Mouse (Mus musculus) layer of hippocampus, adult 9-10 months (tissue): ENCODE data around the gene Rpl36.

Source experiments
- DNase-seq: peaks from one replicate; pipeline ENCODE4 v3.0.0; 2022; ENCODE audit warnings: low spot score

Rpl36 gene

GRCm38 (mm10) chr17:56651801-56652200 lies 38.6 kb downstream of the Rpl36 start:
- DNase-seq: no peak

DNA sequence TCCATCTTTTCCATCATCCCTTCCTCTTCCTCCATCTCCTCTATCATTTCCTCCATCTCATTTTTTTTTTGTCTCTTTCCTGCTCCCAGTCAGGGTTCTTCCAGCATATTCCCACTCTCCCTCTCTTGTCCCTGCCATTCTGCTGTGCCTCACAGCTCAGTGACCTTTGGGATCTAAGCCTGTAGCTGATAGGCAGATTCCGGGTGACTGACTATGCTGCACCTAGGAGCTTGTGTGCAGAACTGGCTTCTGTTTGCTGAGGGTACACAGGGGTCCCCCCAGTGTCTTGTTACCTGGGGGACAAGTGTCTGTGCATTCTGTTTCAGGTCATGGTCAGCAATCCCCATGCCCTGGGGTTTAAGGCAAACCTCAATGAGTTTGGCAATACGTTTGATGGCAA lies 41.6 kb downstream of the Rpl36 start:
- no peak for DNase-seq

GRCm38 (mm10) chr17:56655311-56655710 lies 42.1 kb downstream of the Rpl36 start:
- DNase-seq: no peak

DNA sequence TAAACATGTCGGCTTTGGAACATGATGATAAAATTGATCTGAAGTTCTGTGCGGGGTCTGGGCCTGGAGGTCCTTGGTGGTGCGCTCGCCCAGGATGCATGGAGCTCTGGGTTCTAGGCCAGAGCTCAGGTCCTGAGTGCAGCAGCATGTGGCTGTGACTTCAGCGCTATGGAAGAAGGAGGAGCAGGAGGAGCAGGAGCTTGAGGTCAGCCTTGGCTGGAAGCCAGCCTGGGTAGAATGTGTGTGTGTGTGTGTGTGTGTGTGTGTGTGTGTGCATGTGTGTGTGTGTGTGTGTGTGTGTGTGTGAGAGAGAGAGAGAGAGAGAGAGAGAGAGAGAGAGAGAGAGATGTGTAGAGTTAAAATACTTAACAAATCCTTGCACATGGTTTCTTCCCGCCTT lies 43.0 kb downstream of the Rpl36 start:
- no peak for DNase-seq

DNA sequence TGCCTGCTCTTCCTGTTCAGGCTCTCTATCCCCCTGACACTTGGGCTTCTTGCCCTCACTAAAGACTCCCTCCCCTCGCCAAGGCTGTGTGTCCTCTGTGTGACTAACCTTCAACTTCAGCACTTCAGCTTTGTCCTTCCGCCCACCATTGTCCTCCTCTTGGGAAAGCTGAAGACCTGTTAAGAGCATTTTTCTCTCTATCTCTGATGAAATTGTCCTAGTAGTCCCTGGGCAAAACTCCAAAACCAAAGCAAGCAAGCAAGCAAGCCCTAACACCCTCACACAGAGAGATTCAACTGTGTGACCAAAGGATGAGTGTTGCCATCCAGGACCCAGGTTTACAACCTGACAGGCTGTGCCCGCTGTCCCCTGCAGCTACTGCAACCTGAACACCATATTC lies 50.4 kb downstream of the Rpl36 start:
- DNase-seq: no peak
